ENCODE assay signal across 21 mouse cellular contexts in genomic region chr5:104023289-104024020, GRCm38 (mm10). TPM values are rescaled to one million over a fixed set of nuclear protein-coding genes. Genes with fewer than 3 reads are reported as not detected.
A peak's percentile ranks its signal among the peaks of the same experiment; 100 is the strongest.
DNase-seq lines count a peak whose midpoint lies in the region; ATAC-seq and TF ChIP-seq lines count a peak whose summit lies in the region.
"Had no signal": no experiment of that assay in that cellular context is flagged by ENCODE, and none has a peak within 500 bp of the region (broad histone marks: within the 10 kb centered on the region; RNA-seq: fewer than 3 reads in every experiment).

No protein-coding gene starts in this region.

- intact Hi-C loops in left cerebral cortex, adult 2 months (cut with DNase I), result no loop called here

- 78% methylated on average over 8 of the region's 8 CpGs for WGBS in kidney, adult 2 months
- WGBS in liver, embryonic 11.5 days, result 50% methylated on average over 8 of the region's 8 CpGs
- 75% methylated on average over 8 of the region's 8 CpGs for WGBS in hindbrain, embryonic 13.5 days

- TF ChIP-seq POLR2A in kidney, adult 2 months (IDR thresholded peaks at IDR 0.05; ENCODE audit: low read depth, low read length), result no peak
- no peak for TF ChIP-seq POLR2A in ES-Bruce4 (IDR thresholded peaks at IDR 0.05; ENCODE audit: insufficient read depth, low read length)

- peak overlapping the region; percentile 9; the same call in 1 of the 2 replicates for H3K4me2 ChIP-seq in liver, embryonic 11.5 days
- no peak overlapping the region for H3K4me2 ChIP-seq in hindbrain, embryonic 13.5 days
- H3K4me2 ChIP-seq: hindbrain, embryonic 15.5 days; midbrain, embryonic 13.5 days had no signal

- TF ChIP-seq EP300 in ES-Bruce4 (IDR thresholded peaks at IDR 0.05; ENCODE audit: insufficient read depth, low read depth, low read length), result no peak

- no peak for DNase-seq in kidney, adult 2 months
- DNase-seq in kidney, postnatal 25 days, result no peak
- DNase-seq in liver, embryonic 11.5 days (ENCODE audit: low spot score), result no peak
- no peak for DNase-seq in cerebellum, postnatal 4 days (ENCODE audit: low spot score in 2 of 2)
- no peak for DNase-seq in left cerebral cortex, adult 2 months (ENCODE audit: extremely low spot score in 1 of 2, low spot score in 2 of 2)
- DNase-seq: cerebellum, adult 9-11 months; kidney, adult 8-10 months; right cerebral cortex, postnatal 14 days; thymus, postnatal 14 days had no signal

- no peak for TF ChIP-seq CTCF in kidney, adult 2 months (conservative IDR thresholded peaks at IDR 0.05; ENCODE audit: insufficient read depth, insufficient read length, low read depth, low read length)
- no peak for TF ChIP-seq CTCF in ES-Bruce4 (IDR thresholded peaks at IDR 0.05; ENCODE audit: low read depth, low read length)
- no peak for TF ChIP-seq CTCF in left cerebral cortex, adult 2 months (IDR thresholded peaks at IDR 0.05)

- H3K4me1 ChIP-seq in kidney, adult 2 months (ENCODE audit: control insufficient read depth, insufficient read depth, low read length), result peaks cover 17% of the 10 kb centered on the region
- H3K4me1 ChIP-seq in ES-Bruce4 (ENCODE audit: control insufficient read depth, insufficient read depth, low read length), result peaks cover 6% of the 10 kb centered on the region
- peaks cover 12% of the 10 kb centered on the region for H3K4me1 ChIP-seq in liver, embryonic 11.5 days (replicated peaks; ENCODE audit: control insufficient read depth, insufficient read depth, low read length)
- H3K4me1 ChIP-seq in hindbrain, embryonic 13.5 days (replicated peaks), result peaks cover 19% of the 10 kb centered on the region

- no peaks in the 10 kb centered on the region for H3K27me3 ChIP-seq in kidney, adult 2 months (replicated peaks; ENCODE audit: control insufficient read depth, insufficient read depth, low read length)
- no peaks in the 10 kb centered on the region for H3K27me3 ChIP-seq in ES-Bruce4 (ENCODE audit: control insufficient read depth, insufficient read depth, low read length, poor library complexity, severe bottlenecking)
- no peaks in the 10 kb centered on the region; the same call in 1 of the 2 replicates for H3K27me3 ChIP-seq in liver, embryonic 11.5 days (replicated peaks; ENCODE audit: control insufficient read depth, insufficient read depth, low read length)
- H3K27me3 ChIP-seq in hindbrain, embryonic 13.5 days, result peaks cover 30% of the 10 kb centered on the region

- H3K4me3 ChIP-seq in kidney, adult 2 months (ENCODE audit: insufficient read depth, low read depth, low read length), result no peak overlapping the region
- H3K4me3 ChIP-seq in ES-Bruce4 (ENCODE audit: low read depth, low read length), result no peak overlapping the region
- H3K4me3 ChIP-seq in liver, embryonic 11.5 days (ENCODE audit: low read depth, low read length), result no peak overlapping the region
- no peak overlapping the region for H3K4me3 ChIP-seq in hindbrain, embryonic 13.5 days
- H3K4me3 ChIP-seq in left cerebral cortex, adult 2 months, result no peak overlapping the region
- H3K4me3 ChIP-seq: embryonic facial prominence, embryonic 10.5 days; hindbrain, embryonic 15.5 days; limb, embryonic 13.5 days; midbrain, embryonic 13.5 days had no signal

- no peaks in the 10 kb centered on the region for H3K9me3 ChIP-seq in ES-Bruce4 (replicated peaks; ENCODE audit: control insufficient read depth, insufficient read depth, low read length, poor library complexity, severe bottlenecking)
- no peaks in the 10 kb centered on the region for H3K9me3 ChIP-seq in liver, embryonic 11.5 days (ENCODE audit: control insufficient read depth, low read length)
- no peaks in the 10 kb centered on the region for H3K9me3 ChIP-seq in hindbrain, embryonic 13.5 days
- H3K9me3 ChIP-seq: embryonic facial prominence, embryonic 10.5 days; hindbrain, embryonic 15.5 days; limb, embryonic 13.5 days; midbrain, embryonic 13.5 days had no signal

- no peak for ATAC-seq in liver, embryonic 11.5 days (replicated peaks; ENCODE audit: low FRiP score)
- peak; percentile 29 for ATAC-seq in megakaryocyte, adult 5-6 weeks (ENCODE audit: poor library complexity, severe bottlenecking)
- ATAC-seq in hindbrain, embryonic 13.5 days (ENCODE audit: low FRiP score), result no peak
- ATAC-seq: midbrain, embryonic 13.5 days had no signal

- peak overlapping the region; percentile 64 for H3K27ac ChIP-seq in kidney, adult 2 months (ENCODE audit: insufficient read depth, low read depth, low read length)
- H3K27ac ChIP-seq in ES-Bruce4 (ENCODE audit: insufficient read depth, low read length), result peak overlapping the region; percentile 79
- no peak overlapping the region for H3K27ac ChIP-seq in liver, embryonic 11.5 days (ENCODE audit: low read depth, low read length)
- H3K27ac ChIP-seq in hindbrain, embryonic 13.5 days, result no peak overlapping the region
- no peak overlapping the region for H3K27ac ChIP-seq in left cerebral cortex, adult 2 months
- H3K27ac ChIP-seq: embryonic facial prominence, embryonic 10.5 days; hindbrain, embryonic 15.5 days; limb, embryonic 13.5 days; midbrain, embryonic 13.5 days had no signal

- peak overlapping the region; percentile 11; the same call in 1 of the 2 replicates for H3K9ac ChIP-seq in ES-Bruce4 (ENCODE audit: low read depth, poor library complexity, severe bottlenecking)
- no peak overlapping the region for H3K9ac ChIP-seq in liver, embryonic 11.5 days (ENCODE audit: low read depth, low read length)
- no peak overlapping the region for H3K9ac ChIP-seq in hindbrain, embryonic 13.5 days
- H3K9ac ChIP-seq: hindbrain, embryonic 15.5 days; limb, embryonic 13.5 days; midbrain, embryonic 13.5 days had no signal

- H3K36me3 ChIP-seq in kidney, adult 2 months (ENCODE audit: control insufficient read depth, insufficient read depth, low read length), result no peaks in the 10 kb centered on the region
- no peaks in the 10 kb centered on the region for H3K36me3 ChIP-seq in ES-Bruce4 (ENCODE audit: control insufficient read depth, insufficient read depth, low read length, poor library complexity, severe bottlenecking)
- H3K36me3 ChIP-seq in liver, embryonic 11.5 days (ENCODE audit: control insufficient read depth, insufficient read depth, low read length), result no peaks in the 10 kb centered on the region
- H3K36me3 ChIP-seq in hindbrain, embryonic 13.5 days, result no peaks in the 10 kb centered on the region
- H3K36me3 ChIP-seq: embryonic facial prominence, embryonic 10.5 days; hindbrain, embryonic 15.5 days; limb, embryonic 13.5 days; midbrain, embryonic 13.5 days had no signal

RNA-seq across cellular contexts. Expression of gene Hsd17b11, which starts 1.7 kb away (rescaled TPM):
- polyA plus RNA-seq in kidney, adult 2 months (2012; rRNA removed), result 64.4 and 65.2 TPM in 2 replicates
- 22.0 and 25.3 TPM in 2 replicates for polyA plus RNA-seq in ES-Bruce4 (2011; ENCODE audit: insufficient read depth, insufficient read length, low read depth, missing spikeins)
- polyA plus RNA-seq in liver, embryonic 11.5 days (2014; fragmentation: Nextera tagmentation; extraction: Ambion mirVana), result 1.7 and 2.5 TPM in 2 replicates
- total RNA-seq in megakaryocyte, adult 5-6 weeks (2015), result 81.4 and 90.7 TPM in 2 replicates
- 97.2 and 115 TPM in 2 replicates for total RNA-seq in megakaryocyte, adult 5-6 weeks (2017)
- polyA plus RNA-seq in hindbrain, embryonic 13.5 days (2015; fragmentation: Nextera tagmentation; extraction: Ambion mirVana), result 2.4 and 2.7 TPM in 2 replicates
- 10 to 100 TPM; 42.3 to 42.7 TPM for total RNA-seq in left cerebral cortex, adult 2 months (2021)

RNA-seq across cellular contexts. Expression of gene Nudt9, which starts 22.7 kb away (rescaled TPM):
- polyA plus RNA-seq in kidney, adult 2 months (2012; rRNA removed), result 59.7 and 63.8 TPM in 2 replicates
- polyA plus RNA-seq in ES-Bruce4 (2011; ENCODE audit: insufficient read depth, insufficient read length, low read depth, missing spikeins), result 32.0 and 34.2 TPM in 2 replicates
- 103 and 110 TPM in 2 replicates for polyA plus RNA-seq in liver, embryonic 11.5 days (2014; fragmentation: Nextera tagmentation; extraction: Ambion mirVana)
- 17.9 and 22.9 TPM in 2 replicates for total RNA-seq in megakaryocyte, adult 5-6 weeks (2015)
- total RNA-seq in megakaryocyte, adult 5-6 weeks (2017), result 31.4 and 34.2 TPM in 2 replicates
- polyA plus RNA-seq in hindbrain, embryonic 13.5 days (2015; fragmentation: Nextera tagmentation; extraction: Ambion mirVana), result 67.0 and 70.4 TPM in 2 replicates
- total RNA-seq in left cerebral cortex, adult 2 months (2021), result 10 to 100 TPM; 66.1 to 68.4 TPM

RNA-seq across cellular contexts. Expression of gene Hsd17b13, which starts 46.2 kb away (rescaled TPM):
- 0.13 TPM in 1 of 2 replicates, not detected in the other for polyA plus RNA-seq in kidney, adult 2 months (2012; rRNA removed)
- polyA plus RNA-seq in ES-Bruce4 (2011; ENCODE audit: insufficient read depth, insufficient read length, low read depth, missing spikeins), result not detected in 2 replicates
- 0.32 TPM in 1 of 2 replicates, not detected in the other for polyA plus RNA-seq in liver, embryonic 11.5 days (2014; fragmentation: Nextera tagmentation; extraction: Ambion mirVana)
- not detected in 2 replicates for total RNA-seq in megakaryocyte, adult 5-6 weeks (2015)
- not detected in 2 replicates for total RNA-seq in megakaryocyte, adult 5-6 weeks (2017)
- 0.18 TPM in 1 of 2 replicates, not detected in the other for polyA plus RNA-seq in hindbrain, embryonic 13.5 days (2015; fragmentation: Nextera tagmentation; extraction: Ambion mirVana)
- total RNA-seq in left cerebral cortex, adult 2 months (2021), result under 1 TPM in 1 of 2 experiments, not detected in 1; 0.42 TPM
- polyA plus RNA-seq: embryonic facial prominence, embryonic 10.5 days; hindbrain, embryonic 15.5 days; limb, embryonic 13.5 days; midbrain, embryonic 13.5 days had no signal

RNA-seq across cellular contexts. Expression of gene Gm17660, which starts 54.0 kb away (rescaled TPM):
- polyA plus RNA-seq in kidney, adult 2 months (2012; rRNA removed), result not detected in 2 replicates
- polyA plus RNA-seq in ES-Bruce4 (2011; ENCODE audit: insufficient read depth, insufficient read length, low read depth, missing spikeins), result not detected in 2 replicates
- polyA plus RNA-seq in liver, embryonic 11.5 days (2014; fragmentation: Nextera tagmentation; extraction: Ambion mirVana), result not detected in 2 replicates
- not detected in 2 replicates for total RNA-seq in megakaryocyte, adult 5-6 weeks (2015)
- total RNA-seq in megakaryocyte, adult 5-6 weeks (2017), result not detected in 2 replicates
- not detected in 2 replicates for polyA plus RNA-seq in hindbrain, embryonic 13.5 days (2015; fragmentation: Nextera tagmentation; extraction: Ambion mirVana)
- total RNA-seq in left cerebral cortex, adult 2 months (2021), result not detected
- total RNA-seq: left cerebral cortex, adult 8-10 months had no signal
- polyA plus RNA-seq: embryonic facial prominence, embryonic 10.5 days; frontal cortex, adult 2 months; gonadal fat pad, adult 2 months; heart, embryonic 16.5 days; hindbrain, embryonic 15.5 days; large intestine, adult 2 months; limb, embryonic 13.5 days; midbrain, embryonic 13.5 days had no signal

Comparison
In these comparisons a context has a peak if more than half of its experiments do, and no peak if none do; other contexts are left out.
1. H3K27ac ChIP-seq: peak in kidney, adult 2 months (single experiment) and ES-Bruce4 (single experiment); none in liver, embryonic 11.5 days (single experiment), hindbrain, embryonic 13.5 days (single experiment) and left cerebral cortex, adult 2 months (single experiment).